Comparison of ENCODE assay signal across 9 mouse cellular contexts in genomic region chr7:51434865-51435264, GRCm38 (mm10).
A peak's percentile ranks its signal among the peaks of the same experiment; 100 is the strongest.
DNase-seq lines count a peak whose midpoint lies in the region; ATAC-seq and TF ChIP-seq lines count a peak whose summit lies in the region.
"Had no signal": no experiment of that assay in that cellular context is flagged by ENCODE, and none has a peak within 500 bp of the region (broad histone marks: within the 10 kb centered on the region; RNA-seq: fewer than 3 reads in every experiment).

No protein-coding gene starts in this region.

- no peaks in the 10 kb centered on the region for H3K9me3 ChIP-seq in midbrain, embryonic 12.5 days
- H3K9me3 ChIP-seq in midbrain, embryonic 16.5 days (replicated peaks; ENCODE audit: control insufficient read depth, low read length, poor library complexity, severe bottlenecking), result no peaks in the 10 kb centered on the region
- no peaks in the 10 kb centered on the region for H3K9me3 ChIP-seq in hindbrain, postnatal 0 days (ENCODE audit: low read length)
- no peaks in the 10 kb centered on the region for H3K9me3 ChIP-seq in neural tube, embryonic 11.5 days (ENCODE audit: control insufficient read depth, low read length)
- H3K9me3 ChIP-seq: megakaryocyte, embryonic 14.5 days had no signal

- intact Hi-C loops in gastrocnemius, postnatal 36 days (cut with DNase I), result loop anchor here (10.0 kb wide), 1 partner anchor 650 kb away; no protein-coding TSS in a partner anchor

- H3K27me3 ChIP-seq in midbrain, embryonic 12.5 days, result no peaks in the 10 kb centered on the region
- H3K27me3 ChIP-seq in midbrain, embryonic 16.5 days (ENCODE audit: control insufficient read depth, insufficient read depth, low read depth, low read length), result no peaks in the 10 kb centered on the region
- H3K27me3 ChIP-seq in hindbrain, postnatal 0 days (ENCODE audit: insufficient read depth, low read length), result no peaks in the 10 kb centered on the region
- no peaks in the 10 kb centered on the region for H3K27me3 ChIP-seq in neural tube, embryonic 11.5 days (ENCODE audit: control insufficient read depth, insufficient read depth, low read length)
- H3K27me3 ChIP-seq: megakaryocyte, embryonic 14.5 days had no signal

- no peaks in the 10 kb centered on the region for H3K4me1 ChIP-seq in midbrain, embryonic 12.5 days
- H3K4me1 ChIP-seq in midbrain, embryonic 16.5 days (ENCODE audit: control insufficient read depth, insufficient read depth, low read length), result no peaks in the 10 kb centered on the region
- H3K4me1 ChIP-seq in hindbrain, postnatal 0 days (ENCODE audit: insufficient read depth, low read length), result no peaks in the 10 kb centered on the region
- no peaks in the 10 kb centered on the region for H3K4me1 ChIP-seq in neural tube, embryonic 11.5 days (ENCODE audit: control insufficient read depth, insufficient read depth, low read length)
- H3K4me1 ChIP-seq: megakaryocyte, embryonic 14.5 days had no signal

- no peak overlapping the region for H3K4me3 ChIP-seq in midbrain, embryonic 12.5 days
- no peak overlapping the region for H3K4me3 ChIP-seq in midbrain, embryonic 16.5 days (ENCODE audit: low read depth, low read length)
- no peak overlapping the region for H3K4me3 ChIP-seq in hindbrain, postnatal 0 days (ENCODE audit: low read length)
- no peak overlapping the region for H3K4me3 ChIP-seq in neural tube, embryonic 11.5 days (ENCODE audit: low read depth, low read length)
- H3K4me3 ChIP-seq: megakaryocyte, embryonic 14.5 days had no signal

- H3K4me2 ChIP-seq in midbrain, embryonic 12.5 days (replicated peaks), result no peak overlapping the region
- no peak overlapping the region for H3K4me2 ChIP-seq in midbrain, embryonic 16.5 days (ENCODE audit: low read length)
- H3K4me2 ChIP-seq in hindbrain, postnatal 0 days (ENCODE audit: low read depth, low read length), result no peak overlapping the region
- H3K4me2 ChIP-seq in neural tube, embryonic 11.5 days (ENCODE audit: low read depth), result no peak overlapping the region

- no peak overlapping the region for H3K9ac ChIP-seq in midbrain, embryonic 12.5 days (replicated peaks)
- no peak overlapping the region for H3K9ac ChIP-seq in midbrain, embryonic 16.5 days (ENCODE audit: low read depth, low read length)
- no peak overlapping the region for H3K9ac ChIP-seq in hindbrain, postnatal 0 days (replicated peaks; ENCODE audit: low read length)
- H3K9ac ChIP-seq in neural tube, embryonic 11.5 days (ENCODE audit: low read length), result no peak overlapping the region

- H3K27ac ChIP-seq in midbrain, embryonic 12.5 days (replicated peaks), result no peak overlapping the region
- H3K27ac ChIP-seq in midbrain, embryonic 16.5 days (ENCODE audit: low read length), result no peak overlapping the region
- no peak overlapping the region for H3K27ac ChIP-seq in hindbrain, postnatal 0 days
- H3K27ac ChIP-seq in neural tube, embryonic 11.5 days (ENCODE audit: low read depth, low read length), result no peak overlapping the region

- peak; percentile 77; the same call in 1 of the 2 replicates for ATAC-seq in midbrain, embryonic 12.5 days (ENCODE audit: low FRiP score, low read depth)
- no peak for ATAC-seq in midbrain, embryonic 16.5 days
- no peak; the same call in 1 of the 2 replicates for ATAC-seq in hindbrain, postnatal 0 days
- peak; percentile 68; the same call in 1 of the 2 replicates for ATAC-seq in neural tube, embryonic 11.5 days (ENCODE audit: insufficient read depth, low FRiP score, low TSS enrichment)

- TF ChIP-seq CTCF in hindbrain, postnatal 0 days (IDR thresholded peaks at IDR 0.05; ENCODE audit: low read depth), result peak; percentile 72

- no peaks in the 10 kb centered on the region for H3K36me3 ChIP-seq in midbrain, embryonic 12.5 days
- no peaks in the 10 kb centered on the region for H3K36me3 ChIP-seq in midbrain, embryonic 16.5 days (ENCODE audit: control insufficient read depth, insufficient read depth, low read length)
- no peaks in the 10 kb centered on the region for H3K36me3 ChIP-seq in hindbrain, postnatal 0 days (ENCODE audit: insufficient read depth, low read length)
- no peaks in the 10 kb centered on the region for H3K36me3 ChIP-seq in neural tube, embryonic 11.5 days (ENCODE audit: control insufficient read depth, insufficient read depth, low read length)

- peak; percentile 10 for DNase-seq in gastrocnemius, postnatal 10 days
- DNase-seq in gastrocnemius, postnatal 36 days, result no peak
- peak; percentile 79 for DNase-seq in cerebellum, postnatal 10 days
- DNase-seq in hindbrain, postnatal 0 days (ENCODE audit: low spot score), result peak; percentile 87
- peak; percentile 32 for DNase-seq in neural tube, embryonic 11.5 days (ENCODE audit: low spot score)
- DNase-seq in spleen, postnatal 14 days (ENCODE audit: low spot score in 2 of 2), result no peak

Comparison
In these comparisons a context has a peak if more than half of its experiments do, and no peak if none do; other contexts are left out.
1. DNase-seq: peak in gastrocnemius, postnatal 10 days (single experiment), cerebellum, postnatal 10 days (2 of 2), hindbrain, postnatal 0 days (single experiment) and neural tube, embryonic 11.5 days (single experiment); none in gastrocnemius, postnatal 36 days (0 of 2) and spleen, postnatal 14 days (0 of 2).
2. ATAC-seq: peak in midbrain, embryonic 12.5 days (single experiment) and neural tube, embryonic 11.5 days (single experiment); none in midbrain, embryonic 16.5 days (single experiment) and hindbrain, postnatal 0 days (single experiment).